Mouse (Mus musculus) left cerebral cortex, adult 9 months (tissue): Measurements from ENCODE around the gene Psme3.
A peak's percentile ranks its signal among the peaks of the same experiment; 100 is the strongest.
"Not testable (repeated sequence)": the region's sequence is repeated elsewhere in the genome, so short reads cannot be mapped to it uniquely, and the experiment has no call there.

ENCODE experiments used
- DNase-seq, 2 experiments: peaks; one replicate each; pipeline ENCODE4 v3.0.0; 2022; ENCODE audit warnings: low spot score in 2 of 2

Psme3 gene

DNA sequence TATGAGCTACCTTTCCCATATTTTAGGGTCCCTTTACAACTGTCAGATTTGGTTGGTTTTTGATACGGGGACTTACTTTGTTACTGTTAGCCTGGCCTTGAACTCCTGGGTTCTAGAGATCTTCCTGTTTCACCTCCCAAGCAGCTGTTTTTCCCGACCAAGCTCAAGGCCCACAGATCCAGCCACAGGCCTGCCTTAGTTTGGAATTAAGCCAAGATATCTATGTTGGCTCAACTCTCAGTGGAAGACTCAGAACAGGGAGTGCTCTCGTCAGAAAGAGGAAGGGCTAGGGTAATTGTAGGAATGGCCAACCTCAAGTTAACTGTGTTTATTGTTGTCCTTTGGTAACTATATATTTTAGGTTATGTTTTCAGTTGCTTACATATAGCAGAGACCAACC, 3.9 kb upstream of the Psme3 start:
- no peak for DNase-seq

DNA sequence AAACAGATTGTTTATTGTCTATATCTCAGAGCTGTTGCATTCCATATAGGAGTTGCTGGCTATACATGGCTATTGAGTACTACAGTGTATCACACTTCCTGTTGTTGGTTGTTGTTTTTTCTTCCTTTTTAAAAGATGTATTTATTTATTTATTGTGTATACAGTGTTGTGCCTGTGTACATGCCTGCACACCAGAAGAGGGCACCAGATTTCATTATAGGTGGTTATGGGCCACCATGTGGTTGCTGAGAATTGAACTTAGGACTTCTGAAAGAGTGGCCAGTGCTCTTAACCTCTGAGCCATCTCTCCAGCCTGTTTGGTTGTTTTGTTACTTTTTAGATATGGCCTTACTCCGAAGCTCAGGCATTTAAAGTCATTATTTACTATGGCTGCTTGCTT, 1.4 kb upstream of the Psme3 start:
- no peak for DNase-seq

DNA sequence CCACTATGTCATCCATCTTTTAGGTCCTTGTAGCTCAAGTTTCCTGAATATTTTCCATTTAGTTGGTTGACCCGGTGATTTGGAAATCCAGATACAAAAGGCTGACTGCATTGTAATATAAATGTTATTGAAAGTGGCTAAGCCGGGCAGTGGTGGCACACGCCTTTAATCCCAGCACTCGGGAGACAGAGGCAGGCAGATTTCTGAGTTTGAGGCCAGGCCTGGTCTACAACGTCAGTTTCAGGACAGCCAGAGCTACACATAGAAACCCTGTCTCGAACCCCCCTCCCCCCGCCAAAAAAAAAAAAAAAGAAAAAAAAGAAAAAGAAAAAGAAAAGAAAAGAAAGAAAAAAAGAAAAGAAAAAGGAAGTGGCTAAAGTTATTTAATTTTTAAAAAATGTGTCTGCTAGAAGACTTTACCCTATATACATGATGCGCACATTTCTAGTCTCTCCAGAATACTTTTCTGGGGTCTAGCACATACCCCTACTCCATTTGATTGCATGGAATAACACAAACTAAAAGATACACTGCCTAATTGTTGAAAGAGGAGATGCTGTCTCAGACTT, 847 bp upstream of the Psme3 start:
- DNase-seq: no peak

DNA sequence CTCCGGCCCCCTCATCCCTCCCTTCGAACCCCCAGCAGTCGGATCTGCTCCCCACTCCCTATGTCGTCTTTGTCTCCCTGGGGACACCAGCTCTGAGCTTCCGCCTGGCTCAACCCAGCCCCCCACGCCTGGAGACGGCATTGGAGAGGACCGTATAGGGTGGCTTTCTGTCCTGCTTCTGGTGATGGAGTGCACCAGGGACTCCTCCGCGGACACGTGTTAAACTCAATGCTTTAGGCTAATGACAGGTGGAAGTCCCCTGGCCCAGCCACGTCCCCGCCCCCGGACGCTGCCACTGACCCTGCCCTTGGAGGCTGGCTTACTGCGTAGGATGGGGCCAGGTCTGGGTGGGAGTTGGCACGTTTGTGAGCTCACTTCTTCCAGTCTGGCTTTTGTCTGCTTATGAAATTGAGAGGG, 496 bp downstream of the Psme3 start:
- DNase-seq: no peak

DNA sequence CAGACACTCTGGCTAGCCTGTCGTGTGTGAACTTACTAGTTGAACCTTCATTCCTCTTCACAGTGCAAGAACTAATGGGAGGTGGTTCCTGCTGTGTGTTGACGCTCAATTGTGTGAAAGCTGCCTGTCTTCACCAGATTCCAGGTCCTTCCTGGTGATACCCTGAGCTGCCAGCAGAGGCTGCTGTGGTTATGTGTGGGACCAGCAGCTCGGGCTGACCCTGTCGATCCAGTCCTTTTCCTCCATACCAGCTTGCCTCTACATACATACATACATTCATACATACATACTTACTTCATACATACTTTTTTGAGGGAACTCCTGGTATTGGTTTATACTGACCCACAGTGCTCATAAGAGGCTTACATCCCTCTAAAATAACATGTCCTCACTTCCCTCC, 7.6 kb downstream of the Psme3 start:
- DNase-seq: peak in 1 of 2 experiments; percentile 69

DNA sequence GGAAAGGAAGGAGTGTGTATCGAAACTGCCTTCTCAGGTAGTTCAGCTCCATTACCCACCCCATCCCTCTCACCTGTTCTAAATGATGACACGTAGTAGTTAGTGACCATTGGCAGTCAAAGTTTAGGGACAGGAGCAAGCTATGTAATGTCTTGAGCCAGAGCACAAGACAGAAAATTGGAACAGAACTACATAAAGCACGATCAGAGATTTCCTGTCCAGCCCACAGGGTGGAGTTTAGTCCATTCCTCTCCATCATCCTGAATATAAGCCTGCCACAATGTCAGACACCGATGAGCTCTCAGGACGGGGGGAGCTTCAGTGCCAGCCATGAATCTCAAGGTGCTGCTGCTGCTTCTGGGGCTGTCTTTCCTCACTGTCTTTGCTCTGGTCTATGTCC, 8.8 kb downstream of the Psme3 start, which contains the start of gene Aoc2:
Aoc2 (plus strand) TSS at position 301 of the 400 bp plus-strand sequence.
- DNase-seq: no peak

DNA sequence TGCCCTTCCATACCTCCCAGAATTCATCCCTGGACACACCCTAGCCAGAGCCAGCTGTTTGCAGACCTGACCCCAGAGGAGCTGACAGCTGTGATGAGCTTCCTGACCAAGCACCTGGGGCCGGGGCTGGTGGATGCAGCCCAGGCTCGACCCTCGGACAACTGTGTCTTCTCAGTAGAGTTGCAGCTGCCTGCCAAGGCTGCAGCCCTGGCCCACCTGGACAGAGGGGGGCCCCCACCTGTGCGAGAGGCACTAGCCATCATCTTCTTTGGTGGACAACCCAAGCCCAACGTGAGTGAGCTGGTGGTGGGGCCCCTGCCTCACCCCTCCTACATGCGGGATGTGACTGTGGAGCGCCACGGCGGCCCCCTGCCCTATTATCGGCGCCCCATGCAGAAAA, 9.2 kb downstream of the Psme3 start:
- DNase-seq: not testable (repeated sequence)

DNA sequence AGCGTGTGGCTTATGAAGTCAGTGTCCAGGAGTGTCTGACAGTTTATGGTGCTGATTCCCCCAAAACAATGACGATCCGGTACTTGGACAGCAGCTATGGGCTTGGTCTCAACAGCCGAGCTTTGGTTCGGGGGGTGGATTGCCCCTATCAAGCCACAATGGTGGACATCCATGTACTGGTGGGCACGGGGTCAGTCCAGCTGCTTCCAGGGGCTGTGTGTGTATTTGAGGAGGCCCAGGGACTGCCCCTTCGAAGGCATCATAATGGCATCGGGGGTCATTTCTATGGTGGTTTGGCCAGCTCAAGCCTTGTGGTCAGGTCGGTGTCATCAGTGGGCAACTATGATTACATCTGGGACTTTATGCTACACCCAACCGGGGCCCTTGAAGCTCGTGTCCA, 10.1 kb downstream of the Psme3 start:
- DNase-seq: no peak

DNA sequence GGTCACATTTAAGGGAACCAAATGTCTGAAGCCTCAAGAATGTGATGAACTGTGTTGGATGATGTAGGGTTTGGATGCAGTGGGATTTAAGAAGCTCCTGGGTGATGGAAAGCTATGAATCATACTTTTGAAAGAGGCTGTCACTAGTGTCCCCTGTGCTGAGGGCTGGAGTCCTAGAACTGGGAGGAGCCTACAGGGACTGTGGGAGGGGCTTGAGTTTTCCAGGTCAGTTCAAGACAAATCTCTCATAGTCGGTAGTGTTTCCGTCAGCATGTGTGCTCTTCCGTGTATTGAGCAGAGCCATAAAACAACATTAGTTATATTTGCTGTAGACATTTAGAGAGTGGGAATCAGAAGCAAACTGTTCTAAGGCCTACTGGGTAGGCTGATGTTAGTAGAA, 11.3 kb downstream of the Psme3 start:
- DNase-seq: no peak

DNA sequence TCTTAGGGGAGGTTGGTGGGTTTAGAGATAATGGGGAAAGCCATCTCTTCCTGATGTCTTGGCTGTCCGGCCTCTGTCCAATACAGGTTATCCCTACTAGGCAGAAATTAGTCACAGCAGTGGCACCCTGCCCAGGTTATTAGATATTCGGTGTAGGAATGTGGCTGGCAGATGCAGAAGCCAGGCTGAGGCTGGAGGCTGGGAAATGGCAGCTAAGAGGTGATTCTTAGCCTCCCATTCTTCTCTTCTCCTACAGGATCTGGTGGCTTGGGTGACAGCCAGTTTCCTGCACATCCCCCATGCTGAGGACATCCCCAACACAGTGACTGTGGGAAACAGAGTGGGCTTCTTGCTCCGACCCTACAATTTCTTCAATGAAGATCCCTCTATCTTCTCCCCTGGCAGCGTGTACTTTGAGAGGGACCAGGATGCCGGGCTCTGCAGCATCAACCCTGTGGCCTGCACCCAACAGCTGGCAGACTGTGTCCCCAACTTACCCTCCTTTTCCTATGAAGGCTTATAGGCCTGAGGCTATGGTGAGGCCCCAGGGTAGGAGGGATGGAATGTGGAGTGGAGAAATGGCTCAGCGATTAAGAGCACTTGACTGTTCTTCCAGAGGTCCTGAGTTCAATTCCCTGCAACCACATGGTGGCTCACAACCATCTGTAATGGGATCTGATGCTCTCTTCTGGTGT, 13.1 kb downstream of the Psme3 start:
- DNase-seq: peak in 1 of 2 experiments; percentile 25

DNA sequence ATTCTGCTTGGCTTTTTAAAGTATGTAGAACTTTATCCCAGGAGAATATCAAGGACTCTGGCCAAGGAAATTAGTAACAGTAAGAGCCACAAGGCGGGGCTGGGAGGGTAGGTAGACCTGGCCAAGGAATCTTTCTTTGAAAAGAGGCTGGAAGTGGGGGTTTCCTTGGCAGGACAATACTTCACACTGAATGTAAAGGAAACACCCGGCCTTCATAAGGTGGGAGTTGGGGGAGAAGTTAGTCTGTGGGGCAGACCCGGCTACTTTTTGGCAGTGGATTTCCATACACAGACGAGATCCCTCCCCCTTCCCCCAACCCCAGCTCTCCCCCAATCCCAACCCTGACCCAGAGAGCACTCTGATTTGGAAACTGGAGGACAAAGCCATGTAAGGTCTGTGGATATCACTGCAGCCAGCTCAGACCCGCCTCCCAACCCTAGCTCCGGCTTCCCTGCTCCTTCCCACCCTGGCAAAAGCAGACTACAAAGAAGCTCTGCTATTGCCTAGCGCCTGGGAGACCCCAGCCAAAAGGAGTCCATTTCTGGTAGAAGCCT, 14.4 kb downstream of the Psme3 start, which contains the start of gene Aoc3:
Aoc3 (plus strand) TSS at position 235 of the 554 bp plus-strand sequence.
- DNase-seq: no peak

DNA sequence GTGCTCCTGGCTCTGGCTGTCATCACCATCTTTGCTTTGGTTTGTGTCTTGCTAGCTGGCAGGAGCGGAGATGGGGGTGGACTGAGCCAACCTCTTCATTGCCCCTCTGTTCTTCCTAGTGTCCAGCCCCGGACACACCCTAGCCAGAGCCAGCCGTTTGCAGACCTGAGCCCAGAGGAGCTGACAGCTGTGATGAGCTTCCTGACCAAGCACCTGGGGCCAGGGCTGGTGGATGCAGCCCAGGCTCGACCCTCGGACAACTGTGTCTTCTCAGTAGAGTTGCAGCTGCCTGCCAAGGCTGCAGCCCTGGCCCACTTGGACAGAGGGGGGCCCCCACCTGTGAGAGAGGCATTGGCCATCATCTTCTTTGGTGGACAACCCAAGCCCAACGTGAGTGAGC, 14.9 kb downstream of the Psme3 start:
- not testable (repeated sequence) for DNase-seq

DNA sequence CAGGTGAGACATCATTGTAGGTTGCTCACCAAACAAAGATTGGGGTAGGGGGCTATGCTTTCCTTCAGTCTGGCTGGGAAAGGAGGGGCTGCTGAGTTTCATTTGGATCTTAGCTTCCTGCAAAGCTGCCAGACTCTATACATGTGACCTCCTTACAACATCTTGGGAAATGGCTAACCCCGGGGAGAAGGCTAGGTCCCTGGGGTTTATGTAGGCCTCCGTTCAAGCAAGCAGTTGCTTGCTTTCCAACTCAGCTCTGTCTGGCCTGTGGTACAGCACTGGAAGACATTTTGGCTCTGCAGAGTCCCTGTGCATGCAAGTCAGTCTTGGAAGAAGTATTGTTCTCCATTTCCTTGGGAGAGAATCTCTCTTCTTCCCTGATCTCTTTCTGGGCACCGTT, 16.5 kb downstream of the Psme3 start:
- no peak for DNase-seq

DNA sequence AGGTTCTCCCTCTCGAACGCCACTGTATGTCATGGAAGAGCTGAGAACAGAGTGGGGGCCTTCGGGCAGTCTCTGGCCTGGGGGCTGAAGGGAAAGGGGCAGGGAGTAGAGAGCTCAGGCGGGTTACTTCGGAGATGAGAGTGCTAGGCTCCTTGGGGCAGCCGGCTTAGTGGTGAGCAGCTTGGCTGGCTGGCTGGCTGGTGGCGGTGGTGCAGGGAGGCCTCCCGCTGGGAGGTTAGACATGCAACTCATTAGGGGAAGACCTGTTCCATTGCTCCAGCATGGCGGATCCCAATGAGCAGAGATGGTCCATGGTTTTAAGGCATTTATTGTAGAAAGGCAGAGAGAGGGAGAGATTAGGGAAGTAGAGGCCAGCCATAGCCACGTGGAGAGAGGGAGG, 18.0 kb downstream of the Psme3 start:
- no peak for DNase-seq

DNA sequence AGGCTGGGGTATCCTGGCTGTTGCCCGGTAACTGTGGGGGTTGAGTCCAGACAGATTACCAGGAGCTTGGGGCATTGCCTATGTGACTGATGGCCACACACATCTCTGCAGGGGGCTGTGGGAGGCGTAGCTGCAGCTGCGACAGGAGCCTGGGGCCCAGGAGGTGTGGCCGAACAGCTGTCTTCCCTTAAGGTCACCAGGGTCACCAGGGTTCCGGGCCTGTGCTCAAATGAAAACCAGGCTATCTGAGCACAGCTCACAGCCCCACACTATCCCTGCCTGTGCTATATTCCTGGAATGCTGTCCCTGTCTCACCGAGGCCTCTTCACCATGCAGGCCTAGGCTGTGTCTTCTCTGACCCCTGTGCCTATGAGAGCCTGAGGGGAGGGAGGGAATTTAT, 18.5 kb downstream of the Psme3 start:
- DNase-seq: no peak

DNA sequence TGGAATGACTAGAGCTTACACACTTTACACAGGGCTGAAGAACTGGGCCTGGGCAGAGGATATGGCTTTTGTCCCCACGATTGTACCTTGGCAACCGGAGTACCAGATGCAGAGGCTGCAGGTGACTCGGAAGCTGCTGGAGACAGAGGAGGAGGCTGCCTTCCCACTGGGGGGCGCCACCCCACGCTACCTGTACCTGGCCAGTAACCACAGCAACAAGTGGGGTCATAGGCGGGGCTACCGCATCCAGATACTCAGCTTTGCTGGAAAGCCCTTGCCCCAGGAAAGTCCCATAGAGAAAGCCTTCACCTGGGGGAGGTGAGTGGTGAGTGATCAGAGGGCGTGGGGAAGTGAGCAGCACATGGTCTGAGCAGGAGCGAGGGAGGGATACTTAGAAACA, 19.7 kb downstream of the Psme3 start:
- DNase-seq: no peak

DNA sequence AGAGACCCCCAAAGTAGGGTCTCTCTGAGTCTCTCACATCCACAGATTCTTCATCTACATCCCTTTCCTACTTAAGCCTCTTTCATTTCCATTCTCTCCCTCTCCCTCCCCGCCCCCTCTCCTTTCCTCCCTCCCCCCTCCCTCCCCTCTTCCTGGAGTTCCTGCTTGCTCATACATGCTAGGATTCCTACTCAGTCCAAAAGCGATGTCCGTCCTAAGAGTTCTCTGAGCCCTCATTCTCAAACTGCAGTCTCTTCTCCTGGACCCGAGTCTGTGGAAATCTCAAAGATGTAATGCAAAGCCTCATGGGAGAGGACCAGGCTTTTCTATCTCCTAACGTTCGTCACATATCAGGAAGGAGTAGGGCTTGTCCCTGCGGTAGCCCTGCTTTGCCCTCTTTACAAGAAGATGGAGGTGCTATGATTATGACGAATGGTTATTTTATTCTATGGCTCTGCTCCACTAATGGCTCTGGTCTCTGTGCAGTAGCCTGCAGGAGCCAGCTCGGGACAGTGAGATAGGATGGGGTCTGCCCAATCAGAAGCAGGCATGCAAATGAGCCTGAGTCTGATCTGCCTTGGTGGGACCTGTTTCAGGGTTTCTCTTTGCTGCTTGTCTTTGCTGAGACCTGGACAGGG, 22.2 kb downstream of the Psme3 start:
- no peak for DNase-seq

DNA sequence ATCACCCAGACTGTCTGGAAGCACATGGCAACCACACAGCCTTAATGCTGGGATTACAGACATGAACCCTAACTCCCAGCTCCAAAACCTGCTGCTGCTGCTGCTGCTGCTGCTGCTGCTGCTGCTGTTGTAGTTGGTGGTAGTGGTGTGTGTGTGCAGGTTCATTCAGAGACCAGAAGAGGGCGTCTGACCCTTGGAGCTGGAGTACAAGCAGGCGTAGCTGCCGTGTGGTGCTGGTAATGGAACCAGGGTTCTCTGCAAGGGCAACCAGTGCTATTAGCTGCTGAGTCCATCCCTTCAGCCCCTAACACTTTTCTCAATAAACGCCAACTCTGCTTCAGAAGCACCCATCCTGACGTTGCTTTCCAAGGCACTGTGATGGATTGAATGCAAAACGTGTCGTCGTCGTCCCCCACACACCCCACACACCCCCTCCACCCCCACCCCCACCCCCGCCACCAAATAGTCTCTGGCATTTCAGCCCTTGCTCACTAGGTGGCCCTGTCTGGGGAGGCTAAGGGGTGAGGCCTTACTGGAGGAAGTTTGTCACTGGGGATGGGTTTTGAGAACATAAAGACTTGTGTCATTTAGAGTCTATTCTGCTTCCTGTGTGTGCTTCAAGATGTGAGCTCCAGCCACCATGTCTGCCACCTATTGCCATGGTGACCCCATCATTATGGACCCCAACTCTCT, 31.2 kb downstream of the Psme3 start:
- no peak for DNase-seq

DNA sequence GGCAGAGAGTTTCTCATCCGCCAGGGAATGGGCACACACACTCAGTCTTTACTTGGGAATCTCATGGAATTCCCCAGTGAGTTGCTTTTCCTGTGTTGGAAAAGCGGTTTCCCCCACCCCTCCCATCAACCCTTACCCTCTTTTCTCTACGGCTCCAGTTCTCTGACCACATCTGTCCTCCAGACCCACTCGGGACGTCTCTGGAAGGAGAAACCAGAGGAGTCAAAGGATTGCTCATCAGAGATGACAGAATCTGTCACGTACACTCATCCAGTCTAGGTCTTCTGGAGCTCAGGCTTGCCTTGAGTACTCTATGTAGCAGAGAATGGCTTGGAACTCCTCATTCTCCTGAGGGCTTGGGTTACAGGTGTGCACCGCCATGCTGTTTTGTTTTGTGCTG, 32.8 kb downstream of the Psme3 start:
- DNase-seq: no peak

DNA sequence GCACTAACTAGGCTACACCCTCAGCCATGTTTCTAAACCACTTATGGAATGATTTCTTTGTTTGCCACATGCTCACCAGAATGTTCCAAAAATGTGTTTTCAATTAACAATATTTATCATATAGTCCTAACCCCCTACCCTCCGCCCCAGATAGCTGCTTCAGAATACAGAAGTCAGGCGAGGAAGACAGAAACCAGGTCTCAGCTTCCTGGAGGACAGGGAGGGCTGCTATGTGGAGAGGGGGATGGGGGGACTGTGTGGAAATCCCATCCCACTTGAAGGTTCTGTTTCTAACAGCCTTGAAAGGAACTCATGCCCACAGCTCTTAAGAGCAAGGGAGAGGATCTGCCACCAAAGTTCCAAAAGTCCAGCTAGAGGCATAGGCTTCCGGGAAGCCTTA, 33.2 kb downstream of the Psme3 start:
- DNase-seq: no peak

DNA sequence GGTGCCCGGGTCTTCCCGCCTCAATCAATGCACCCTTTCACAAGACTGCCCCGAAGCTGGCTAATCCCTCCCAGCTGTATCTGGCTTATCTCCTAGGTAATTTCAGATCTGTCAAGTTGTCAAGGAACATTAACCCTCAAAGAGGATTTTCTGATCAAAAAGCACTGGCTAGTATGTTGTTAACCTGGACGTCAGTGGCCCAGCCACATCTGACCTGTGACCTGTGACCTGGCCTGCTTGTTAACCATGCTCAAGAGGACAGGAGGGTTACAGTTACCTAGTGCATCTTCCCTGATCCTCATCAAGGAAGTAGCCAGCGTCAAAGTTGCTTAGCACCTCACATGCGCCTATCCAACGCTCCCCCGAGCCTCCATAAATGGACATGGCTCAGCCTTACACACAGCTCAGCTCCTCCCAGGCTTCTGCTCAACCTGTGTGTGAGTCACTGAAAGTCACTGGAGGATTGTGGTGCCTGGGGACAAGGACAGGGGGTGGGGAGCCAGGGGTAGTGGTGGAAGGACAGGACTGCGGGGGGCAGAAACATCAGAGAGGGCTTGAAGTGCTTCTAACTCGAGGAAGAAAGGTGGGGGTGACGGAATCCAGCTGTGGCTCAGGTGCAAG, 35.2 kb downstream of the Psme3 start:
- no peak for DNase-seq

DNA sequence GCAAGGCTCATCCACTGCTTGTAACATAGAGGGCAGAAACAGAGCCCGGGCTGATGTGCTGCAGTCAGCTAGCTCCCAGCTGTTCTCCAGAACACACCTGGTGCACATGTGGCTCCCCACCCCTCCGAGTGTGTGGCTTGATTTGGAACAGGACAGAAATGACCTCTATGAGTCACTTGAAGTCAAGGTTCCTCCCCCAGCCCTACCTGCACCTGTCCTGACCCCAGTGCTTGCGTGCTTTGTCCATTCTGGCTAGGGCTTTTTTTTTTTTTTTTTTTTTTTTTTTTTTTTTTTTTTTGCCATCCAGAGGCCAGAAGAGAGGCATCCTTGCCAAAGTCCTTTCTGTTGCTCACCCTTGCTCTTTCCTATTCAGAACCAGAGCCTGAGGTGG, 35.7 kb downstream of the Psme3 start:
- no peak for DNase-seq
